Mouse (Mus musculus) left cerebral cortex, adult 11 months (tissue): ENCODE results near the gene Ubr4.

Experiments
- DNase-seq: peaks from one replicate; pipeline ENCODE4 v3.0.0; 2022; ENCODE audit warnings: low spot score

The Ubr4 gene

DNA sequence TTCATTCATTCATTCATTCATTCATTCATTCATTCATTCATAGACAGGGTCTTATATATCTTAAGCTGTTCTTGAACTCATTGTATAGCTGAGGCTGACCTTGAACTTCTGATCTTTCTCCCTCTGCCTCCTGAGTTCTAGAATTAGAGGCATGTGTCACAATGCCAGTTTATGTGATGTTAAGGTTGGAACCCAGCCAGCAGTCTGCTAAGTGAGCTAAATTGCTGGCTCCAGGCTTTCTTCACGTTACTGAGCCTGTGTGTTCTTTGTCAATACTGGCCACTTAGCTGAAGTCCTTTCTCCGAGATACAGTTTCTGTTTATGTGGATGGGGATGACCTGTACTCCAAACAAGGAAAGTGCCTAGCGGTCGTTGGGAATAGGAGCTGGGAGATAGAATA, 78.5 kb downstream of the Ubr4 start:
- DNase-seq: no peak

DNA sequence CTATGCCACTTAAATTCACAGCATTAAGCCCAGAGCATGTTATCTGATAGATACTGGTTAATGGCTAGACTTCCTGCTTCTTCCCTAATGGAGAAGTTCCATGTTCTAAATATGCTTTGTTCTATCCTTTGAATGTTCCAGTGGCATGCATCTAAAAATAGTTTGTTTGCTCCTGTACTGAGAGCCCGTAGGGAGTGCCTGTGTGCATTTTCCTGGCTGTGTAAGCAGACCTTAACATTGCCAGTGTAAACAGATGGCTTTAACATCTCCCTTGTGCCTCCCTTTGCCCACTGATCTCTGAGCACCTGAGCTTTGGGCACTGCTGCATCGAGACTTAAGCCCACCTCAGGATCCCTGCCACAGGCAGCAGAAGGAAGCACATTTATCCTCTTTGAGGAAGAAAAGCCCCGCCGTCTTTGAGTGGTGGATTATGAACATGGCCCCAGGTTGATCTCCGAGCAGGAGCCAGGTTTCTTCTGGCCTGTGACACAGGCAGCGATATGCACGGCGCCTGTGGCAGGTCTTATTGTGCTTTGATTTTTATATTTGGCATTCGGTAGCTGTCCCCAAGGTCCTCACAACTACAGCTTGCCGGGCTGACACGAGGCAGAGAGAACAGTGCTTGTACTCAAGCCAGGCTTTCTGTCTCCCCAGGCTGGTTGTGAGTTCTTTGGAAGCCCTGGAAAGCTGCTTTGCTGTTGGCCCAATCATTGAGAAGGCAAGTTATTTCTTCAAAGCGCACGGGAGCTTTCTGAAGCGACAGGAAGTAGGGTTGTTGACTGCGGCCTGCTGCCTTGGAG, 80.8 kb downstream of the Ubr4 start:
- peak; percentile 21 for DNase-seq

- DNase-seq: no peak
These were observed 88.8 kb downstream of the Ubr4 start for GRCm38 (mm10) chr4:139441244-139441643.

DNA sequence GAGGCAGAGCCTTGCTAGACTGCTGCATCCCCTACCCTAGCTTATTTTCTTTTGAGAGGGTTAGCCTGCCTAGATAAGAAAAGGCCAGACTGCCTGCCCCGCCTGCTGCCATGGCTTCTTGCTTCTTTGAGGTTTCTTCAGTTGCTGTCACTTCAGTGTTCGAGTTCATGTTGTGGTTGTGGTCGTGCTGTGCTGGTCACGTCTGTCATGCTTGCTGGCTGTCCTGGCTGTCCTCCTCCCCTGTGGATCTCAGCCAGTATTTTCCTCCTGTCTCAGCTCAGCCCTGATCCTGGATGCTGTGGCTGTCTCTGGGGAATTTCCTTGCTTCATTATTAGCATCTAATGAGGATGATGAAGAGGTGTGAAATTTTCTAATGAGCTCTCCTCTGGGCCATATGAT, 89.4 kb downstream of the Ubr4 start:
- no peak for DNase-seq

DNA sequence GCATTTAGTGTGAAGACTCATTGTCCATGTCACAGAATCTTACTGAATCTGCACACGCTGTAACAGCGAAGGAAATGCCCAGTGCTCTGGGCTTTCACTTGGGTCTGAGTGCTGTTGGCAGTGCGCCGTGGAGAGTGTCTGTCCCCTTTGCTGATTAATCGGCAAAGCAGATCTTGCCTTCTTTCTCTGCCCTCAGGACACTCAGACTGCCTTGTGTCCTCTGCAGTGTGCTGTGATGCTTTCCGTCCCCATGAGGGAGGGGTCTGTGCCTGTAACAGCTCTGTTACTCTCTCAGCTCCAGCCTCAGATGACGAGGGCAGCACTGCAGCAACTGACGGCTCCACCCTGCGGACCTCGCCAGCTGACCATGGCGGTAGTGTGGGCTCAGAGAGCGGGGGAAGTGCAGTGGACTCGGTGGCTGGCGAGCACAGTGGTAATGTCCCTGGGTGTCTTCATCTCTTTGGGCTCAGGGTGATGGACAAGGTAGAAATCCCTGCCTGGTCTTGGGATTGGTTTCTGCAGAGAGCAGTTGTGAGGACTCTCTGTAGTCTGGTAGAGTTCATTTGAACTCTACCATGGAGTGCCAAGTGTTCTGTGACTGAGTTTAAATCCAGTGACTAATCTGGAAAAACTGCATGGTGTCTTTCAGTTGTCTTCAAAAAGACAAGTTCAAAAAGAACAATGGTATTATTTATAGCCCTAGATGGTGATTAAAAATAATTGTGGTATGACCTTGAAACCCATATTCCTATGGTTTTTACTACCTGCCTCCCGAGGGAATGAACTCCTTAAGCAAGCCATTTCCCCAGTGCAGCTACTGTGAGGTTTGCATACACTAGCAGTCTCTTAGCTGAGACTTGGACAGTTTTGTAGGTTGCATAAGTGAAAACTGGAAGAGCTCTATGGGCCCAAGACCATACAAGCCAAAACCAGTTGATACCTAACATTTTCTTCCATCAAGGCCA, 90.3 kb downstream of the Ubr4 start:
- no peak for DNase-seq

DNA sequence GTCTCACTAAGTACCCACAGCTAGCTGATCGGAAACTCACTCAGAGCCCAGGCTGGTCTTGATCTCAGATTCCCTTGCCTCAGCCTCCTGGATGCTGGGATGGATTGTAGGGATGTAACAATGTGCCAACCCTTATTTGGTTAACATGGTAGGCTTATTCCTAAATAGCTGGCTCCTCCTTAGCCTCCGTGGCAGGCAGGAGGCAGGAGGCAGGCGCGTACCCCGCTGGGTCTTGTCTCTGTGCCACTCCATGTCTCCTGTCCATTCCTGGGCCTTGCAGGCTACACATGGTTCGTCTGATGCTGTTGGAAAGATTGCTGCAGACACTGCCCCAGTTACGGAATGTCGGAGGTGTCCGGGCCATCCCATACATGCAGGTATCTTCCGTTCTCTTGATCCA, 91.9 kb downstream of the Ubr4 start:
- no peak for DNase-seq

- DNase-seq: no peak
These were observed 93.8 kb downstream of the Ubr4 start for GRCm38 (mm10) chr4:139446176-139446575.

DNA sequence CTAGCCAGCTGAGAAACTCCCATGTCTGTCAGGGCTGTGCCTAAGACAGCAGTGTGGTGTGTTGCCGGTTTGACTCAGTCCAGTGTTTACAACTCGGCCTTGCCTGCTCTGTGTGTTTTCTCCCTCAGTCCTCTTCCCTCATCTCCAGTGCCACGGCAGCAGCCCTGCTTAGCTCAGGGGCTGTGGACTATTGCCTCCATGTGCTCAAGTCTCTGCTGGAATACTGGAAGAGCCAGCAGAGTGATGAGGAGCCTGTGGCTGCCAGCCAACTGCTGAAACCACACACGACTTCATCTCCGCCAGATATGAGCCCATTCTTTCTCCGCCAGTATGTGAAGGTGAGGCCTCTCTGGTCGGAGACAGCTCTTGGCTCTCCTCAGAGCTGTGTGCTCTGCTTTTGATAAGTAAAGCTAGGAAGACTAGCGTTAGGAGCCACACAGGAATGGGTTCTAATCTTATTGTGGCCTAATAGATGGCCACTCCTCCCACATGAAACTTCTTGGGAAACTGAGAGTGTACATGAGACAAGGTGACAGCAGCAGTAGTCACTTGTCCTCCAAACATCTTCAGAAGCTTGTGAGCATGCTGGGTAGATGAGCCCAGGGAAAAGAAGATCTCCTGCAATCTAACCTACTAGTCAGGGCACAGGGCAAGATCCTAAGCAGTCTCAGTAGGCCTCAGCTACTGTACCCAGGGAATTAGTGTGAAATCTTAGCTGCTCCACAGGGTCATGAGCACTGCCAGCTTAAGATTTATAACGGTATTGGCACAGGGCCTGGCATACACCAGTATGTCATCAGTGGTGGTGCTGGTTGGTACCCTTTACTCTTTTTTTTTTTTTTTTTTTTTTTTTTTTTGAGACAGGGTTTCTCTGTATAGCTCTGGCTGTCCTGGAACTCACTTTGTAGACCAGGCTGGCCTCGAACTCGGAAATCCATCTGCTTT, 94.6 kb downstream of the Ubr4 start:
- DNase-seq: no peak

- DNase-seq: no peak
These were observed 100.7 kb downstream of the Ubr4 start for GRCm38 (mm10) chr4:139452944-139453700.

GRCm38 (mm10) chr4:139454339-139454738, 101.9 kb downstream of the Ubr4 start:
- no peak for DNase-seq

DNA sequence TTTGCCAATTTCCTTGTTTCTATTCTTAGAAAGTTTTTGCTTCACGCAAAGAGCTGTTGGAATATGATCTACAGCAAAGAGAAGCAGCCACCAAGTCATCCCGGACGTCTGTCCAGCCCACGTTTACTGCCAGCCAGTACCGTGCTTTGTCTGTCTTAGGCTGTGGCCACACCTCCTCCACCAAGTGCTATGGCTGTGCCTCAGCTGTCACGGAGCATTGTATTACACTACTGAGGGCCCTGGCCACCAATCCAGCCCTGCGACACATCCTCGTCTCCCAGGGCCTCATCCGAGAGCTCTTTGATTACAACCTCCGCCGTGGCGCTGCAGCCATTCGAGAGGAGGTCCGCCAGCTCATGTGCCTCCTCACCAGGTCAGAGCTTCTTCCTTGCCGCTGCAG, 107.6 kb downstream of the Ubr4 start:
- no peak for DNase-seq

DNA sequence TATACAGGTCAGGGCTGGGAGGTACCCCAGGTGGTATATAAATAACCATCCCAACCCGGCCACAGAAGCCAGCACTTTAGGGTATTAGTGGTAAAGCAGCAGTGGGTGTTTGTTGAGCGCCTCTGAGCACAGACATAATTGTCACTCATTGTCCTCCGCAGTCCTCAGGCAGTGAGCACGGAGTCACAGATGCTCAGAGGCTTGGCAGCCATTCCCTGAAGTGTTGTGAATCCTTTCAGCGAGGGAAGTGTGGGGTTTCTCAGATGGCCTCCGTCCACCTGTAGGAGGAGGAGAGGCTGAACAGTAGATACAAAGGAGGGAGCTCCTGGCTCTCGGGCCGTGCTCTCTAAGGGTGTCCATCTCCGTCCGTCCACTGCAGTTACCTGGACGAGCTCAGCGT, 111.8 kb downstream of the Ubr4 start:
- DNase-seq: no peak

DNA sequence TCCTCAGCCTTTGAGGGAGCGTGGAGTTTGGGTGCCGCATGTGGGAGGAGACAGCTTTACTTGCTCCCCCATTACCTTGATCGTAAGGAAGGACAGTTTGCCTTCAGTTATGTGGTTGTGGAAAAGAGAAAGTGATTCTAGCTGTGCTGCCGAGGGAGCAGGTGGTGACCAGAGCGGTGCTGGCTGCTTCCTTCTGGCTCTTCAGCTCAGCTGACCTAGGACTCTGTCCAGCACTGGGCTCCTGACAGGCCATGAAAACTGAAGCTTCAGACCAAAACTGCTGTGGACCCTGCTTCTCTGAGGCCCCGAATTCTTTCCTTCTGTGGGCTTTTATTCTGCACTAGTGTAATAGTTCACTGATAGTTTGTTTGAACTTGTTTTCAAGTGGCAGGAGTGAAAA, 114.1 kb downstream of the Ubr4 start:
- DNase-seq: no peak

DNA sequence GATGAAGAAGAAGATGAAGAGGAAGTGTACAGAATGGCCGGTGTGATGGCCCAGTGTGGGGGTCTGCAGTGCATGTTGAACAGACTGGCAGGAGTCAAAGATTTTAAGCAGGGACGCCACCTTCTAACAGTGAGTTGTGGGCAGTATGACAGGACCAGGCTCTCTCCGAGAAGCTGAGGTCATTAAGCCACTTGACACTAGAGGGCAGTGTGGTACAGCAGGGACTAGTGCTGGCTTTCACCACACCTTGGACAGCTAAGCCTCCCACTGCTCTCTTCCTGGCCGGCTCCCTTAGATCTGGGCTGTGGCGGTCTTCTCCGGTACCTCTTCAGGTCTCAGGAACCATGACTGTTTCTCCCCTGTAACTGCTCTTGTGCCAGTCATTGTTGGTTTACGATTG, 117.8 kb downstream of the Ubr4 start:
- DNase-seq: peak; percentile 77

DNA sequence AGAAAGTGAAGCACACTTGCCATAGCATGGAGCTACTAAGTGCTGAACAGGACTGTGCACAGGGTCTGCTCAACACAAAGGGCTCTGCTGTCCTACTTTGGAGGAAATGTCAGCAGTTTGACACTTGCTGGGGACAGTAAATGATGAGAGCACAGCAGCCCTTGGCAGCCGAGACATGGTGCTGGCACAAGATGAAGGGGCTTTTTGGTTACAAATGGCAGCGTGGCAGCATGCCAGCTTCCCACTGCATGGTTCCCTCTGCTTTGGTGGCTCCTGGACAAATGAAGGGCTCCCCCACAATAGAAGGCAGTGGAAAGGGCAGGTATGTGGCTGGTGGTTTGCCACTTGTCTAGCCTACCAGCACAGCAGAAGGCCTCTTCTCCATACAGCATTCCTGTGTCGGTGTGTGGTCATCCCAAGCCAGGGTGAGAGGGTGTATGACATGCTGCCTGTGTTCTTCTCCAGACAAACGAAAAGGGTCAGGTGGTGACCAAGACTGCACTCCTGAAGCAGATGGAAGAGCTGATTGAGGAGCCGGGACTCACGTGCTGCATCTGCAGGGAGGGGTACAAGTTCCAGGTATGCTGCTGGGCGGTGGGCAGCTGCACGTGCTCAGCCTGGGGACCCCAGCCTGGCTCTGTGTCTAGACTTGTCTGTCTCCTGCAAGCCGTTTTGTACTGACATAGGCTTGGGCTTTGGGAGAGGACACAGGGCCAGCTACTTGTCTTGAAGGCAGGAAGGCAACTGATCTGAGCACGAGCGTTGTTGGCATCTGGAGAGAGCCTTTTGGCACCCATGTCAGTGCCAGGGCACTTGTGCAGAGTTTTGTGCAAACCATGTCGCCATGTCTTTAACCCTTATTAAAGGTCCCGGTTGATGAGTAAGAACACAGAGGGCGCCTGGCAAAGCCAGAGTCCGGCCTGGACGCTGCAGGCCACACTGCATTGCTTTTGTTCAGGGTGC, 124.5 kb downstream of the Ubr4 start:
- DNase-seq: no peak

DNA sequence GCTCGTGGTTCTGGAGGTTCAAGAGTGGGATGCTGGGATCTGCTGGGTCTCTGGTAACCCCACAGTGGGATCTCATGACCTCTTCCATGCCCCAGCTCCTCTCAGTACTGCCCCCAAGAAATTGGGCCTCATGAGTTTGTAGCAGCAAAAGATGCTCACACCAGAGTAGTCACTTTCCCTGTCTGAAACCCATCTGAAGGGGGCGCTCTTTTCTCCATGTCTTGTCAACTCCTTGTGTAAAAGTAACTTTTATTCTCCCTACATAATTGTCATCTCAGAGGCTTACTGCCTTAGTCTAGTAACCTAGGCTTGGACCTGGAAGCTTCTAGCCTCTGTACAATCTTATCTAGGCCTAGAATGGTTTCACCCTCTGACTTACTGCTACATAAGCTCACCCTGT, 125.6 kb downstream of the Ubr4 start:
- no peak for DNase-seq

DNA sequence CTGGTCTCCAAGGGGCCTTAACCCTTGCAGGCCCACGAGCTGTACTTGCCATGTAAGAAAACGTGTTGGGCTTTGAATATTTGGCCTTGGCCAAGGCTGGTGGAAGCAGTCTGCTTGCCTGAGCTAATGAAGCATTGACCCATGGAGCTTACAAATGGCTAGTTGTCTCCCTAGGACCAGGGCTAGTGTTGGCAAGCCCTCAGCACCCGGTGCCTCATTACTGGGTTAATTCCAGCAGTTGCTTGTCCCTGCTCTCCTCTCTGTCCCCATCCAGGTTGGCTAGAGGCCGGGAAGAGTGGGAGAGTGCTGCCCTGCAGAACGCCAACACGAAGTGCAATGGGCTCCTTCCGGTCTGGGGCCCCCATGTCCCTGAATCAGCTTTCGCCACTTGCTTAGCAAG, 126.8 kb downstream of the Ubr4 start:
- DNase-seq: no peak

- no peak for DNase-seq
These were observed 129.0 kb downstream of the Ubr4 start for GRCm38 (mm10) chr4:139481400-139481799.

- DNase-seq: no peak
These were observed 131.2 kb downstream of the Ubr4 start for GRCm38 (mm10) chr4:139483461-139484105.

DNA sequence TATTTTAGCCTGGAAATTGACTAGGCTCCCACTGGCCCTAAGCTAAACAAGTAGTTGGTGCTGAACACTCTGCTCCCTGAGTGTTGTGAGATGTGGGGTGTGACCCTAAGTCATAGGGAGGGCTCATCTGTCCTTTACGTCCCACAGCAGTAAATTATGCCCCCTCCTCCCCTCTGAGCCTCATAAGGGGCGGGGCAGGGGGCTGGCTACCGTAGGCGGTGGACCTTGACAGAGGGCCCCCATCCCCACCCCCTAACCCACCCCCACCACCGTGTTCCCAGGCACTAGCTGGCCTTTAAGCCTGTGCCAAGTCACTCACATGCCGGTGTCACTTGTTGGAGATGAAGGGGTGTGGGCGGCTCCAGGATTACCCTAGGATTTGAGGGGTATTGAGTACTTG, 132.1 kb downstream of the Ubr4 start:
- DNase-seq: no peak
